11 mouse cellular contexts compared by ENCODE assay signal in the genomic region with DNA sequence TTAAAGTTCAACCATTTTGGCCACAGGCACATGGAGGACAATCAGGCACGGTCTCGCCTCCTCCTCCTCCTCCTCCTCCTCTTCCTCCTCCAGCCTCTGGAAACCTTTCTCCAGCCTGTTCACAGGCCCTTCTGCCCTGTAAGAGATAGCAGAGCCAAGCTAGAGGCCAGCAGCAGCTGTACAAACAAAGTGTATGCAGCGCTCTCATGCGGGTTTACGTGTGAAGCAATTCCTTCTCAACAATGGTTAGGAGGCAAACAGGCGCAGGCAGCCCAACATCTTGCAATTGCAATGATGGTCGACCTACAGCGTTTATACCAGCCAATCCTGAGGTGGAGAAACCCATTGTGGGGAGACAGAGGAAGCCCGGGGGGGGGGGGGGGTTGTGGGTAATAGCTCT.
DNase-seq lines count a peak whose midpoint lies in the region; ATAC-seq and TF ChIP-seq lines count a peak whose summit lies in the region.
"Had no signal": no experiment of that assay in that cellular context is flagged by ENCODE, and none has a peak within 500 bp of the region (broad histone marks: within the 10 kb centered on the region; RNA-seq: fewer than 3 reads in every experiment).

No protein-coding gene starts in this region.

- H3K4me1 ChIP-seq in kidney, postnatal 0 days (replicated peaks; ENCODE audit: insufficient read depth, low read length): peaks cover 25% of the 10 kb centered on the region
- H3K4me1 ChIP-seq in heart, embryonic 12.5 days (replicated peaks): peaks cover 64% of the 10 kb centered on the region

- H3K9me3 ChIP-seq in kidney, postnatal 0 days (replicated peaks; ENCODE audit: low read length): no peaks in the 10 kb centered on the region
- H3K9me3 ChIP-seq in heart, embryonic 12.5 days (replicated peaks): peaks cover 6% of the 10 kb centered on the region; the same call in 1 of the 2 replicates

- ATAC-seq in kidney, postnatal 0 days (replicated peaks; ENCODE audit: low FRiP score, low read depth): no peak
- ATAC-seq in heart, embryonic 12.5 days (ENCODE audit: insufficient number of reproducible peaks, low FRiP score): peak; percentile 75
- ATAC-seq in megakaryocyte progenitor cell, adult 5-6 weeks (replicated peaks; ENCODE audit: poor library complexity): peak; percentile 64

- no peak overlapping the region for H3K9ac ChIP-seq in kidney, postnatal 0 days (ENCODE audit: low read depth, low read length)
- H3K9ac ChIP-seq in heart, embryonic 12.5 days: no peak overlapping the region
- H3K9ac ChIP-seq: limb, embryonic 12.5 days had no signal

- no peaks in the 10 kb centered on the region for H3K27me3 ChIP-seq in kidney, postnatal 0 days (ENCODE audit: insufficient read depth, low read length)
- no peaks in the 10 kb centered on the region for H3K27me3 ChIP-seq in heart, embryonic 12.5 days (replicated peaks)
- H3K27me3 ChIP-seq: limb, embryonic 12.5 days had no signal

- no peak overlapping the region for H3K4me2 ChIP-seq in kidney, postnatal 0 days (ENCODE audit: low read length)
- no peak overlapping the region for H3K4me2 ChIP-seq in heart, embryonic 12.5 days
- H3K4me2 ChIP-seq: limb, embryonic 12.5 days had no signal

- H3K36me3 ChIP-seq in kidney, postnatal 0 days (ENCODE audit: insufficient read depth, low read length): no peaks in the 10 kb centered on the region
- H3K36me3 ChIP-seq in heart, embryonic 12.5 days: peaks cover 30% of the 10 kb centered on the region
- H3K36me3 ChIP-seq: limb, embryonic 12.5 days had no signal

- DNase-seq in kidney, postnatal 0 days (ENCODE audit: low spot score): peak; percentile 75
- DNase-seq in kidney, adult 9 months: no peak
- DNase-seq in embryo, embryonic 10.5 days (ENCODE audit: low spot score): peak; percentile 74
- DNase-seq in adrenal gland, postnatal 10 days: no peak
- DNase-seq in gastrocnemius, postnatal 4 days (ENCODE audit: low spot score in 2 of 2): no peak
- DNase-seq in ovary, postnatal 10 days (ENCODE audit: low spot score): no peak
- DNase-seq: adrenal gland, adult 8-10 months; cerebellum, postnatal 25 days had no signal

- TF ChIP-seq CTCF in kidney, postnatal 0 days (IDR thresholded peaks at IDR 0.05; ENCODE audit: low read depth): no peak

- 14% methylated on average over 9 of the region's 9 CpGs for WGBS in kidney, postnatal 0 days
- 23% methylated on average over 9 of the region's 9 CpGs for WGBS in heart, embryonic 12.5 days

- H3K27ac ChIP-seq in kidney, postnatal 0 days: peak overlapping the region; percentile 76
- H3K27ac ChIP-seq in heart, embryonic 12.5 days (ENCODE audit: poor library complexity, severe bottlenecking): peak overlapping the region; percentile 81

- H3K4me3 ChIP-seq in kidney, postnatal 0 days (replicated peaks; ENCODE audit: low read depth, low read length): no peak overlapping the region
- H3K4me3 ChIP-seq in heart, embryonic 12.5 days: no peak overlapping the region
- H3K4me3 ChIP-seq: limb, embryonic 12.5 days had no signal

Comparison
In these comparisons a context has a peak if more than half of its experiments do, and no peak if none do; other contexts are left out.
1. DNase-seq: peak in kidney, postnatal 0 days (single experiment) and embryo, embryonic 10.5 days (single experiment); none in kidney, adult 9 months (single experiment), adrenal gland, postnatal 10 days (single experiment), gastrocnemius, postnatal 4 days (0 of 2) and ovary, postnatal 10 days (single experiment).